Mouse (Mus musculus) thymus, postnatal 36 days (tissue): ENCODE measurements around the gene Zdhhc19.

Experiments used
- DNase-seq, 2 experiments: peaks; one replicate each; pipeline ENCODE4 v3.0.0; 2022; ENCODE audit warnings: mixed read lengths in 2 of 2

Zdhhc19 gene

GRCm38 (mm10) chr16:32610460-32611255 lies 114.6 kb downstream of the Zdhhc19 start:
- DNase-seq = no peak
